Mouse (Mus musculus): ENCODE data around the gene Pla2g1b. TPM values are rescaled to one million over a fixed set of nuclear protein-coding genes. Genes with fewer than 3 reads are reported as not detected.
"Not testable (repeated sequence)": the region's sequence is repeated elsewhere in the genome, so short reads cannot be mapped to it uniquely, and the experiment has no call there.

The Pla2g1b gene
- total RNA-seq, 2 experiments from 2014 or later, result not detected

DNA sequence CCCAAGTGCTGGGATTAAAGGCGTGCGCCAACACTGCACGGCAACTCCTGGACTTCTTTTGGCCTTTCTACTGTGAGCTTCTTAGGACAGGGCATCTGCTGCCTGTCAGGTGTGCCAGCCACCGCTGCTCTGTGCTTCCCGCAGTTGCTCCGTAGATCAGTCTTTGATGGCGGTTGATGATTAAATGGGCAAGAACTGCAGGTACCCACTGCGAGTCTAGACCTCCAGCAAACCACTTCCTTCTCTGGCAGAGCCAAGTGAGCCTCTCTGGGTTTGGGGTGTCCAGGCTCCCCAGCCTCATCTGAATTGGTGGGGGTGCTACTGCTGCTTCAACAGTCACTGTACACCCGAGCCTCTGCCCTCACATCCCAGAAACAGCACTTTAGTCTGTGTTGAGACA is 51.4 kb downstream of the Pla2g1b start:
- no peak for DNase-seq
- intact Hi-C loops (cut with DNase I), result no loop called here

DNA sequence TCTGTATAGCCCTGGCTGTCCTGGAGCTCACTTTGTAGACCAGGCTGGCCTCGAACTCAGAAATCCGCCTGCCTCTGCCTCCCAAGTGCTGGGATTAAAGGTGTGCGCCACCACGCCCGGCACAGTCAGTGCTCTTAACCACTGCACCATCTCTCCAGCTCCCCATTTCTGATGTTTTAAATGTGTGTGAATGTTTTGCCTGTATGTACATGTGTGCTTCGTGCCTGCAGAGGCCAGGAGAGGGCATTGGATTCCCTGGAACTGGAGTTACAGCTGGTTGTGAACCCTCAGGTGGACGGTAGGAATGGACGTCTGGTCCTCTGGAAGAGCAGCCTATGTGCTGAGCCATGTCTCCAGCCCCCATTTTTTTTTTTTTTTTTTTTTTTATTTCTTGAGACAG is 52.2 kb downstream of the Pla2g1b start:
- intact Hi-C loops (cut with DNase I); DNase-seq: not testable (repeated sequence)

DNA sequence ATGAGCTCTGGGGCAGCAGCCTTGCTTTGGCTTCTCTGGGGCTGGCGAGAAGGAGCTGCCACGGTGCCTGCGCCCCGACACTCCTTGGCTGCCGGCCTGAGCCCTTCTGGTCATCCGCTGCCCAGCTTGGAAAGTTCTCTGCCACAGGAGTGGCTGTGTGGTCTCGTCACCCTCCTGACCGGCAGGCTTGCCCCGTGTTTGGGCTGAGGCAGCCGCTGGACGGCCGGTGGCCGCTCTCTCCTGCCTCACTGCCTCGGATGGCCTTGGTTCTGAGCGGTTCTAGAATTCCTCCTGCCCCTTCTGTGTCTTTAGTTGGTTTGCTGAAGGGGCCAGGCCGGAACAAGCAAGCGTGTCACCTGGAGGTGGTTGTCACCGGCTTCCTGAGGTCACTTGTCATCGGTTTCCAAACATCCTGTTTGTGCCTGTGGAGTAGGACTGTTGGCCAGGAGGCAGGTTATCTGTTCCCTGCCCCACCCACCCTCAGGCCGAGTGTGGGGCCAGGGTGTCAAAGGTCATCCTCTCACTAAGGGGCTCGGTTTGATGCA is 54.3 kb downstream of the Pla2g1b start:
- DNase-seq, result peak in 1 of 2 experiments; percentile 41
- intact Hi-C loops (cut with DNase I), result no loop called here

DNA sequence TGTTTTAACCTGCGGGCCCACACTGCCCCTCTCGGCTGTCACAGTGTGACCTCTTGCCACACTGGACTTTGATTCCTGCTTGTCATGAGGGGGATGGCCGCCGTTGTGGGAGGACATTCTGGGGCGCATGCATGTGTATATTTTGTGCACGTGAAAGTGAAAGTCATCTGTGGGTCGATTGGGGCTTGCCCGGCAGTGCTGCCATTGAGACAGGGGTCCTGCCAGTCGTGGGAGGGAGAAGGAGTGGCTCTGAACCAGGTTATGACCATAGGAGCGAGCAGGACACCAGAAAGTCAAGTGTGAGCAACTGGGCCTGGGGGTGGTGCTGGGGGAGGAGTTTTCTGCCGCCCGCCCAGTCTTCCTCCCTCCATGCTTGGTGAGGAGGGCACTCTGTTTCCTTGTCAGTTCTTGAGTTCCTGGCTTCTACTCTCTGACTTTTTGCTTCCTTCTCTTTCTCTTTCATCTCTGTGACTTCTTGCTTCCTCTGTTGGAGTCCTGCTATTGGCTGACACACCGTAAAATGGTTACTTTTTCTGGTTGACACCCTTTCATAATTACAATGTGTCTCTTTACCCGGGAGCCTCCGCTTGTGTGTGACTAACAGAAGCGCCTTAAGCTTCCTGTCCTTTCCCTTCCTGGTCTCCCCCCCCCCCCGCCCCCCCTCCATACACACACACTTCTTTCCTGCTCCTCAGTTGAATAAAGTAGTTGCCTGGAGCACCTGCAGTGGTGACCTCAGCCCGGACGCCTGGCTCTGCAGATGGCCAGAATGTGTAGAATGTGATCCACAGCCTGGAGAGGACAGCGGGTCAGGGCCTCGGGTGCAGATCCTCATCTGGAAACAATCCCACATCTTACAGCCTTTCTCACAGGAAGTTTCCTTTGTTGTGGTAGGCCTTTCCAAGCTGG is 55.7 kb downstream of the Pla2g1b start:
- peak in 1 of 2 experiments; percentile 19 for DNase-seq
- intact Hi-C loops (cut with DNase I), result no loop called here

DNA sequence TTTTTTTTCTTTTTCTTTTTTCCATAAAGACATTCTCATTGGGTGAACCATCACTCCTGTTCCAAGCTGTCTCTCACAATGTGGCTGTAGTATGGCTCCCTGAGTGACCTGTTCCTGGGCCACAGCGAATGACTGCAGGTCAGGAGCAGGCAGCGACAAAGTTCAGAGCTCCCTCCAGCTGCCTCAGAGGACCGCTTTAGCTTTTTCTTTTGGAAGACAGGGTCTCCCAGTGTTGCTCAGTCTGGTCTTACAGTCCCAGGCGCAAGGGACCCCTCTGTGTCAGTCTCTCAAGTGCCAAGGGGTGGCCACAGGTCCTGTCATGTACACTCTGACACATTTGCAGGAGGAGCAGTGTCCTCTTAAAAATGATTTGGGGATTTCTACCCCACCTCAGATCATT is 56.5 kb downstream of the Pla2g1b start:
- no peak for DNase-seq
- intact Hi-C loops (cut with DNase I), result no loop called here

DNA sequence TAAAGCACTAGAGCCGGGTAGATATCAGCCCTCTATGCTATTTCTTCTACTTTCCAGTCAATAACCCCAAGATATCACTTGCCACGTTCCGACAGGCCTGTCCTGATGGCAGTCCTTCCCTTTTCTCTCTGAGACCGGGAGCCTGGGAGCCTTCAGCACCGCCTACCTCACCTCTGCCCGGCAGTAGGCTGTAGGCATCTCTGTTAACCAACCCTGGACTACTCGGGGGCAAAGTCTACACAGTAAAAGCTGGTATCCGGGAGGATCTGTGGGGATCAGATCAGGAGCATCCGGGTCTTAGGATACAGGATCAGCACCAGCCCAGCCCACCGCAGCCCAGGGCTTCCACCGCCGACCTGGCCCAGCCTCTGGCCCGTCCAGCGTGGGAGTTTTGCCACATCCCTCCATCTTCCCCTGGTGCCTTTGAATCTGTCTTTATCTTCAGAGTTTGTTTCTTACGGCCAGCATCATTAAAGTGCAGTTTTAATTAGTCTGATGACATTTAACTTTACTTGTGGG is 57.0 kb downstream of the Pla2g1b start:
- DNase-seq, result no peak
- intact Hi-C loops (cut with DNase I), result no loop called here

DNA sequence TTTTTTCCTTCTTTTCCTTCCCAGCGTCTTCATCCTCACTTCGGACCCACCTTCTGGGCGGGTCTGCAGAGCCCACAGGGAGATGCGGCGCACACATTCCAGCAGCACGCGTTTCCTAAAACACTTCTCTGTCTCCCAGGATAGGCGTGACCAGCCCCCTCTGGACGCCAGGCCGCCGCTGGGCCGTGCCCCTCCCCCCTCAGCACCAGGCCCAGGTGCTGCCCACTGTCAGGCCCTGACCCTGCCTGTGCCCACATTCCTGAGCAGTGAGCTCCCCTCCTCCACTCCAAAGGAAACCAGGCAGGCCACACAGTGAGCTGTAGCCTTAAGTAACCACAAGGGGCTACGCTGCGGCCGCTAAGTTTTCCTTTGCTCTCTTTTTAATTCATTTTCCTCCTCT is 57.9 kb downstream of the Pla2g1b start:
- intact Hi-C loops (cut with DNase I), result loop anchor here (1.0 kb wide), 1 partner anchor 14 kb away; no protein-coding TSS in a partner anchor
- DNase-seq, result peak in 1 of 2 experiments; percentile 31

Other genes starting within 250 kb of the Pla2g1b start
- 10 to 100 TPM; 27.6 to 29.8 TPM for gene Pop5, start 230.4 kb upstream of the Pla2g1b start, total RNA-seq (2021)
- gene Rnf10, start 193.4 kb upstream of the Pla2g1b start, total RNA-seq (2021), result 100 to 1,000 TPM; 389 to 391 TPM
- 100 to 1,000 TPM; 143 to 157 TPM for gene Coq5, start 186.6 kb upstream of the Pla2g1b start, total RNA-seq (2021)
- gene Dynll1, start 165.3 kb upstream of the Pla2g1b start, total RNA-seq (2021), result 100 to 1,000 TPM; 135 to 185 TPM
- 10 to 100 TPM; 26.3 to 26.9 TPM for gene Srsf9, start 139.1 kb upstream of the Pla2g1b start, total RNA-seq (2021)
- 10 to 100 TPM; 16.0 to 17.0 TPM for gene Gatc, start 125.1 kb upstream of the Pla2g1b start, total RNA-seq (2021)
- 10 to 100 TPM; 21.1 to 23.1 TPM for gene Triap1, start 125.0 kb upstream of the Pla2g1b start, total RNA-seq (2021)
- gene Cox6a1, start 117.3 kb upstream of the Pla2g1b start, total RNA-seq (2021), result 100 to 1,000 TPM; 367 to 372 TPM
- 1 to 10 TPM; 1.9 to 2.0 TPM for gene Msi1, start 36.7 kb upstream of the Pla2g1b start, total RNA-seq (2021)
- 10 to 100 TPM; 17.9 to 18.7 TPM for gene Sirt4, start 18.5 kb downstream of the Pla2g1b start, total RNA-seq (2021)
- 10 to 100 TPM; 52.4 to 54.2 TPM for gene Pxn, start 40.4 kb downstream of the Pla2g1b start, total RNA-seq (2021)
- gene Rplp0, start 93.2 kb downstream of the Pla2g1b start, total RNA-seq (2021), result 100 to 1,000 TPM; 645 to 715 TPM
- gene Gcn1l1, start 99.0 kb downstream of the Pla2g1b start, total RNA-seq (2021), result 10 to 100 TPM; 45.1 to 46.6 TPM
- 10 to 100 TPM; 41.5 to 41.8 TPM for gene Rab35, start 165.6 kb downstream of the Pla2g1b start, total RNA-seq (2021)